Mouse (Mus musculus) C2C12 (cell line): Measurements from ENCODE around the gene Syne3.

Source experiments
- CTCF ChIP-seq: IDR thresholded peaks from one replicate; pipeline ENCODE4 v1.5.1; 2011; ENCODE audit not compliant: control insufficient read depth, insufficient read depth, insufficient read length
- FOSL1 ChIP-seq: IDR thresholded peaks from one replicate; pipeline ENCODE4 v1.8.0; 2011; ENCODE audit warnings: mild to moderate bottlenecking, low read length; ENCODE audit not compliant: poor library complexity, insufficient read depth, severe bottlenecking
- MAX ChIP-seq: IDR thresholded peaks from one replicate; pipeline ENCODE4 v1.6.1; 2011; ENCODE audit warnings: mild to moderate bottlenecking, control low read depth
- MYOD1 ChIP-seq: IDR thresholded peaks from one replicate; pipeline ENCODE4 v1.6.1; 2011; ENCODE audit warnings: low read depth; ENCODE audit not compliant: control insufficient read depth, insufficient read length
- USF1 ChIP-seq: IDR thresholded peaks from one replicate; pipeline ENCODE4 v1.6.1; 2011; ENCODE audit warnings: low read depth, mild to moderate bottlenecking, control low read depth, moderate library complexity

DNA sequence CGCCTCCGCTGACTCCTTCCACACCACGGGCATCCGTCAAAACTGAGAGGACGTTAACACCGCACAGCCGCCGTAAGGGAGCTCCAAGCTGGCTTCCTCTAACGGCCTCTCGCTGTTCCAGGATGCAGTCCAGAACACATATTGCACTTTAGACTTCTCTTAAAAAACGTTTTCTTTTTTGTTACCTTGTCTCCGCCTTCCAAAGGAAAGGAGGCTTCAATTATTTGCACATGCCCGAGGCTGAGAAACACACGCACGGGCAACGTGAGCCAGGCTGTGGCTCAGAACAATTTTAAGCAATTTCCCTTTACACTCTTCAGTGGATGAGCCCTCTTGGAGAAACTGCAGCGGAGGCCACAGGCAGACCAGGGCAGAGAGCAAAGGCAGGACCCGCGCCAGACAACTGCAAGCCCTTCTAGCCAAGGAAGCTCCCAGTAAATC is 85.6 kb downstream of the Syne3 start:
- TF ChIP-seq FOSL1 (no peak), CTCF (no peak), MAX (no peak), USF1 (no peak), MYOD1 (no peak)
